Mouse (Mus musculus) bone marrow macrophage, adult 2 months (primary cell): ENCODE results near the gene Dcakd.

ENCODE experiments used
- CTCF ChIP-seq: IDR thresholded peaks from 2 replicates; pipeline ENCODE4 v1.5.1; 2012; ENCODE audit warnings: low read depth, mild to moderate bottlenecking, low read length, moderate library complexity
- POLR2A ChIP-seq: IDR thresholded peaks from 2 replicates; pipeline ENCODE4 v1.6.1; 2012; ENCODE audit warnings: mild to moderate bottlenecking, low read depth, low read length, borderline replicate concordance

DNA sequence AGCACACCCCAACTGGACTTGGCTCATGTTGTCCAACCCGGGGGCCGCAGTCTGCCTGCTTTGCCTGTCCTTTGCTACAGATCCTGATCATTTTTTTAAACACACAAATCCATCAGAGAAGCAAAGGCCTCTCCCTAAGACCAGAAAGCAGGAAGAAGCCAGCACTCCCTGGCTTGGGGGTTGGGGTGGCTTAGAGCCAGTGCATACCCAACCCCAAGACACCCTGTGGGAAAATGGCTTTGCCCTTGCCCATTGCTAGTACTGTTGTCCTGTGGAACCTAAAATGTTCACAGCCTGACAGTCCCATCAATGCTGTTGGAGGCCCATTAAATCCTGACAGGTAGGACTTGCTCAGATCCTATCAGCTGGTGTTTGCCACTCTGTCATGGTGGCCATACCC, 41.6 kb upstream of the Dcakd start:
- no peak for TF ChIP-seq CTCF
- no peak for TF ChIP-seq POLR2A
